Mouse (Mus musculus) testis, adult 2 months (tissue): ENCODE measurements around the gene Llgl2.

Experiments
- CTCF ChIP-seq: fragments of 200-500 bp; IDR thresholded peaks from 2 replicates; pipeline ENCODE4 v1.5.1; 2012; ENCODE audit warnings: low read depth, mild to moderate bottlenecking, inconsistent platforms, low read length, moderate library complexity; ENCODE audit not compliant: control insufficient read depth, insufficient read depth, insufficient replicate concordance
- POLR2A ChIP-seq: fragments of 200-500 bp; IDR thresholded peaks from 2 replicates; pipeline ENCODE4 v1.6.1; 2012; ENCODE audit warnings: low read depth, mild to moderate bottlenecking, inconsistent platforms, low read length, moderate library complexity; ENCODE audit not compliant: control insufficient read depth

DNA sequence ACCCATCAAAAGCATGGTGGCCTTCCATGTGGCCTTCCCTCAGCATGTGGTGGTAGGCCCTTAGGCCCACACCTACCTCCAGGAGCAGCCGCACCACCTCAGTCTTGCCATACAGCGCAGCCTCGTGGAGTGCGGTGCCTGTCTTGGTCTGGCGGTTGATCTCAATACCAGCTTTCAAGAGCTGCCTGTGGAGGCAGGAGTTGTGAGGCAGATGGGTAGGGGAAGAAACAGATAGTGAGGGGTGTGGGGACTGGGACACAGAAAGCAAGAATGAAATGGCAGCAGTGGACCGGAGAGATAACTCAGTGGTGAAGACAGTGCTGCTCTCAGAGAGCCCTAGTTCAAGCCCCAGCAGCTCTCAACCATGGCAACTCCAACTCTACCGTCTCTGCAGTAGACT is 18.8 kb upstream of the Llgl2 start:
- TF ChIP-seq CTCF: no peak
- no peak for TF ChIP-seq POLR2A
